Mouse (Mus musculus): ENCODE data around the gene Fanci. TPM values are rescaled to one million over a fixed set of nuclear protein-coding genes. Genes with fewer than 3 reads are reported as not detected.
A peak's percentile ranks its signal among the peaks of the same experiment; 100 is the strongest.

Fanci gene
- total RNA-seq (2014; rRNA removed; ENCODE audit: low replicate concordance) (6.1 and 13.5 TPM in 2 replicates), polyA plus RNA-seq (2015; fragmentation: Nextera tagmentation; extraction: Ambion mirVana) (1.5 and 1.7 TPM in 2 replicates)

DNA sequence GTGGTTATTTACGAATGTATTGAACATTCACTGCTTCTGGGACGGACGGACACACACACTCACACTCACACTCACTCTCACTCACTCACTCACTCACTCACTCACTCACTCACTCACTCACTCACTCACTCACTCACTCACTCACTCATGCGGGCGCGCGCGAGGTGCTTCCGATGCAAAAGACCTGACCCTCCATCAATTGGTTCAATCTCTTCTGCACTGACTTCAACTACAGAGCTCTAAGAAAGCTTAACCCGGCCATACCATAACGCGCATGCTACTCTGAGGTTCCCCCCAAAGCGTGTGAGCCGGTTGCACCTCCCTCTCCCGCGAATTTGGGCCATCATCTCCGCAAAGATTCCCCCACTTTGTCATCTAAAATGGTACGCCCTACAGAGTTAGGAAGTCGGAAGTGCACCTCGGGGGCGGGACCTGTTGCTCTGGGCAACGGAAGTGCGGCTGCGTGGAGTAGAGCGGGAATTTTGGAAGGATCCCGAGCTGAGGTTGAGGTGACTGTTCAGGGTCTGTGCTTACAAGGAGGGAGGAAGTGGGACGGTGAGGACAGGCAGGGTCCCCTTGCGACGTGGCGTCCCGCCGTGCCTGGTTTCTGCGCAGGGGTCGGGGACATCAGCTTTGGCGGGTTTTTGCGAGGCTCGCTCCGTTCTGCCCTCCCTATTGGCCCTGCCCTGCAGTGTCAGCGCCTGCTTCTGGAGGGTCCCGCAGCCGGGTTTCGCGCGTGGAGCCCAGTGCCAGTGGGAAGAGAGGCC, at the start of gene Fanci:
Gene Fanci, plus strand, starts transcription at position 47 of the 767 bp plus-strand sequence.
- peak within 1 kb of the TSS; percentile 61 for H3K9ac ChIP-seq (replicated peaks; ENCODE audit: low read depth, low read length)
- under 1% methylated on average over 44 of the region's 44 CpGs for WGBS
- H3K27me3 ChIP-seq (ENCODE audit: control insufficient read depth, insufficient read depth, low read length): no peaks in the 10 kb centered on the region
- H3K9me3 ChIP-seq (replicated peaks; ENCODE audit: control insufficient read depth, low read length): no peaks in the 10 kb centered on the region
- H3K27ac ChIP-seq (ENCODE audit: low read depth): peak within 1 kb of the TSS; percentile 77
- ATAC-seq (ENCODE audit: insufficient read depth, low read depth) (peak; percentile 95), DNase-seq (ENCODE audit: low spot score) (peak; percentile 84)
- TF ChIP-seq CTCF (IDR thresholded peaks at IDR 0.05; ENCODE audit: low read depth) (no peak), EP300 (IDR thresholded peaks at IDR 0.05; ENCODE audit: low read depth) (no peak)
- peak within 1 kb of the TSS; percentile 58 for H3K4me3 ChIP-seq (ENCODE audit: low read depth, low read length)
- peak within 1 kb of the TSS; percentile 92 for H3K4me2 ChIP-seq (ENCODE audit: low read depth, low read length)
- no peaks in the 10 kb centered on the region for H3K4me1 ChIP-seq (ENCODE audit: control insufficient read depth, insufficient read depth)
- no peaks in the 10 kb centered on the region for H3K36me3 ChIP-seq (replicated peaks; ENCODE audit: control insufficient read depth, insufficient read depth, low read length)

DNA sequence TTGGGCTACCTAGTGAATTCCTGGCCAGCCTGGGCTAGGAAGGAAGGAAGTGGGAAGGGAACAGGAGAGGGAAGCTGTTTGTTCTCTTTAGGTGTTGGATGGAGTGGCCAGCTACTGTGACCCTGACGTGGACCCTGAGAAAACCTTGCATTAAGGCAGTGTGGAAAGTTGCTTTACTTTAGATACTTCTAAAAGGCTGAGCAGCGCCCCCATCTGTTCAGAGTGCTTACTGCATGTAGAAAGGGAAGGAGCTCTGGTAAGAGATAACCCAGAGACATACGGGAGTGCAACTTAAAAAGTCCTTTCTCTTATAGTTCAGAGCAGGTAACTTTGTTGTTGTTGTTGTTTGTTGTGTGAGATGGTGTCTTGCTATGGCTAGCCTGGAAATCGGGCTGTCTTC, 45.8 kb upstream of the Fanci start:
- Histone ChIP-seq H3K27me3 (ENCODE audit: control insufficient read depth, insufficient read depth, low read length) (no peaks in the 10 kb centered on the region), H3K4me3 (ENCODE audit: low read depth, low read length) (no peak overlapping the region), H3K9ac (replicated peaks; ENCODE audit: low read depth, low read length) (no peak overlapping the region), H3K27ac (ENCODE audit: low read depth) (no peak overlapping the region), H3K9me3 (replicated peaks; ENCODE audit: control insufficient read depth, low read length) (no peaks in the 10 kb centered on the region), H3K4me2 (ENCODE audit: low read depth, low read length) (no peak overlapping the region), H3K36me3 (replicated peaks; ENCODE audit: control insufficient read depth, insufficient read depth, low read length) (peaks cover 14% of the 10 kb centered on the region), H3K4me1 (ENCODE audit: control insufficient read depth, insufficient read depth) (no peaks in the 10 kb centered on the region)
- no peak for TF ChIP-seq EP300 (IDR thresholded peaks at IDR 0.05; ENCODE audit: low read depth)
- peak; percentile 60 for TF ChIP-seq CTCF (IDR thresholded peaks at IDR 0.05; ENCODE audit: low read depth)
- ATAC-seq (ENCODE audit: insufficient read depth, low read depth) (no peak), DNase-seq (ENCODE audit: low spot score) (peak; percentile 28)
- 51% methylated on average over 4 of the region's 4 CpGs for WGBS

DNA sequence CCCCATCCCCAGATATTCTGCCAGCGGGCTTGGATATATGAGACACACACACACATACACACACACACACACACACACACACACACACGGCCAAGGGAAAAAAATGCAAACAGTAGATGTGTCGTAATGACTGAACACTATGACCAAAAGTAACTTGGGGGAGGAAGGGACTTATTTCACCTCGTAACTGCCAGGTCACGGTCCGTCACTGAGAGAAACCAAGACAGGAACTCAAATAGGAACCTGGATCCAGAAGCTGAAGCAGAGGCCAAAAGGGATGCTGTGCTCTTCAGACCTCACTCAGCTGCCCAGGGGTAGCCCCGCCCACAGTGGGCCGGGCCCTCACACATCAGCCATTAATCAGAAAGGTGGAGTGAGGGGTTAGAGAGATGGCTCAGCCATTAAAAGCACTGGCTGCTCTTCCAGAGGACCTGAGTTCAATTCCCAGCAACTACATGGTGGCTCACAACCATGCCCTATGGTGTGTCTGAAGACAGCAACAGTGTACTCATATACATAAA, 45.1 kb upstream of the Fanci start:
- H3K27me3 ChIP-seq (ENCODE audit: control insufficient read depth, insufficient read depth, low read length): no peaks in the 10 kb centered on the region
- no peak for ATAC-seq (ENCODE audit: insufficient read depth, low read depth)
- no peak overlapping the region for H3K4me2 ChIP-seq (ENCODE audit: low read depth, low read length)
- H3K4me1 ChIP-seq (ENCODE audit: control insufficient read depth, insufficient read depth): no peaks in the 10 kb centered on the region
- no peak overlapping the region for H3K27ac ChIP-seq (ENCODE audit: low read depth)
- DNase-seq (ENCODE audit: low spot score): no peak
- no peaks in the 10 kb centered on the region for H3K9me3 ChIP-seq (replicated peaks; ENCODE audit: control insufficient read depth, low read length)
- no peak for TF ChIP-seq EP300 (IDR thresholded peaks at IDR 0.05; ENCODE audit: low read depth)
- H3K4me3 ChIP-seq (ENCODE audit: low read depth, low read length): no peak overlapping the region
- no peak overlapping the region for H3K9ac ChIP-seq (replicated peaks; ENCODE audit: low read depth, low read length)
- 81% methylated on average over 8 of the region's 8 CpGs for WGBS
- H3K36me3 ChIP-seq (replicated peaks; ENCODE audit: control insufficient read depth, insufficient read depth, low read length): peaks cover 17% of the 10 kb centered on the region

DNA sequence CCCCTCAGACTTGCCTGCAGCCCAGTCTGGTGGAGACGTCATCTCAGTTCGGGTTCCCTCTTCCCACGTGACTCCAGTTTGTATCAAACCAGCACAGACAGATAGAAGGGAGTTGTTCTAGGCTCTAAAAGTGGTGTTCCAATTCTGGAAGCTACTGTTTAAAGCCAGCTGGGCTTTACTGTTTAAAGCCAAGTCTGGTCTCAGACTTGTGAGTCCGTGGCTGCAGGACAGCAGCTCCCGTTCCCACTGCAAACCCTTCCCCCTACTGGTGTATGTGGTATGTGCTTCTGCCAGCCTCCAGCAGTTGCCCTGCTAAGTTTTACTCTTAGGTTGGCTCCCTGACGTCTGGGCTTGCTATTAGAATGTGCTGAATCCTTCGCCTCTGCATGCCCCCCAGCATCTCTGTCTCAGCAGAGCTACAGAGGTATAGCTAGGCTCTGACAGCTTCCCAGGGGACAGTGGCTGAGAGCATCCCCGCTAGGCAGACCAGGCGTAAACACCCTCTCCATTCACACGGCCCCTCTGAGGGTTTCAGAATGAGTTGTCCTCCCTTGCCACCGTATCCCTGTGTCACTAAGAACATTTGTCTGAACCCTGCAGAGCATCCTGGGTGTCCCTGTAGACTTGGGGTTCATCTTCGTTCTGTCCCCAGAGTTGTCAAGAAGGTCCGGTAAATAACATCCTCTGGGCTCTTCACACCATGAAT, 44.5 kb upstream of the Fanci start:
- H3K4me1 ChIP-seq (ENCODE audit: control insufficient read depth, insufficient read depth): no peaks in the 10 kb centered on the region
- H3K27ac ChIP-seq (ENCODE audit: low read depth): no peak overlapping the region
- no peaks in the 10 kb centered on the region for H3K9me3 ChIP-seq (replicated peaks; ENCODE audit: control insufficient read depth, low read length)
- H3K9ac ChIP-seq (replicated peaks; ENCODE audit: low read depth, low read length): no peak overlapping the region
- ATAC-seq (ENCODE audit: insufficient read depth, low read depth) (no peak), DNase-seq (ENCODE audit: low spot score) (no peak)
- no peak overlapping the region for H3K4me2 ChIP-seq (ENCODE audit: low read depth, low read length)
- TF ChIP-seq CTCF (IDR thresholded peaks at IDR 0.05; ENCODE audit: low read depth): no peak
- no peak for TF ChIP-seq EP300 (IDR thresholded peaks at IDR 0.05; ENCODE audit: low read depth)
- H3K4me3 ChIP-seq (ENCODE audit: low read depth, low read length): no peak overlapping the region
- H3K27me3 ChIP-seq (ENCODE audit: control insufficient read depth, insufficient read depth, low read length): no peaks in the 10 kb centered on the region
- peaks cover 17% of the 10 kb centered on the region for H3K36me3 ChIP-seq (replicated peaks; ENCODE audit: control insufficient read depth, insufficient read depth, low read length)
- 72% methylated on average over 13 of the region's 13 CpGs for WGBS

DNA sequence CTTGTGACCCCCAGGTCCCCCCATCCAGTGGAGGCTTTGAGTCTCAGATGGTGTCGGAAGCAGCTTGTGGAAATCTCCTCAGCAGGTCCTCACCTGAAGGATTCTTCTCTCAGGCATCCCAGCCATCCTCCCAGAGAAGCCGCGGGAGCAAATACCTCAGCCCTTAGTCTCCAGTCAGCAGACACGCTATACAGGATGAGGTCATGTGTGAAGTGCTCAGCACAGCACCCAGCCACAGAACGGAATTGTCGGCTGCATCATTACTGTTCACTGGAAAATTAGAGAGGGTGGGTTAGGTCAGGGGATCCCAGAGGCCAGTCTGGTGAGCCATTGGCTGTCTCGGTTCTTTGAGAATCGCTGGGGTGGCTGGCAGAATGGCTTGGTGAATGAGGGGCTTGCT, 42.9 kb upstream of the Fanci start:
- no peak overlapping the region for H3K4me3 ChIP-seq (ENCODE audit: low read depth, low read length)
- H3K9ac ChIP-seq (replicated peaks; ENCODE audit: low read depth, low read length): no peak overlapping the region
- ATAC-seq (ENCODE audit: insufficient read depth, low read depth): no peak
- H3K4me1 ChIP-seq (ENCODE audit: control insufficient read depth, insufficient read depth): no peaks in the 10 kb centered on the region
- H3K4me2 ChIP-seq (ENCODE audit: low read depth, low read length): no peak overlapping the region
- no peak for DNase-seq (ENCODE audit: low spot score)
- no peak overlapping the region for H3K27ac ChIP-seq (ENCODE audit: low read depth)
- peaks cover 18% of the 10 kb centered on the region for H3K36me3 ChIP-seq (replicated peaks; ENCODE audit: control insufficient read depth, insufficient read depth, low read length)
- whole genome bisulfite sequencing: 74% methylated on average over 8 of the region's 8 CpGs
- no peak for TF ChIP-seq EP300 (IDR thresholded peaks at IDR 0.05; ENCODE audit: low read depth)
- no peak for TF ChIP-seq CTCF (IDR thresholded peaks at IDR 0.05; ENCODE audit: low read depth)
- no peaks in the 10 kb centered on the region for H3K9me3 ChIP-seq (replicated peaks; ENCODE audit: control insufficient read depth, low read length)
- H3K27me3 ChIP-seq (ENCODE audit: control insufficient read depth, insufficient read depth, low read length): no peaks in the 10 kb centered on the region

Measured in heart, postnatal 0 days (tissue).